Mouse (Mus musculus) frontal cortex, postnatal 14 days (tissue): ENCODE measurements around the gene Ctnnd2.
"Not testable (repeated sequence)": the region's sequence is repeated elsewhere in the genome, so short reads cannot be mapped to it uniquely, and the experiment has no call there.

ENCODE experiments used
- DNase-seq, 2 experiments: peaks; one replicate each; pipeline ENCODE4 v3.0.0; 2022; ENCODE audit warnings: low spot score in 2 of 2

Ctnnd2 gene

DNA sequence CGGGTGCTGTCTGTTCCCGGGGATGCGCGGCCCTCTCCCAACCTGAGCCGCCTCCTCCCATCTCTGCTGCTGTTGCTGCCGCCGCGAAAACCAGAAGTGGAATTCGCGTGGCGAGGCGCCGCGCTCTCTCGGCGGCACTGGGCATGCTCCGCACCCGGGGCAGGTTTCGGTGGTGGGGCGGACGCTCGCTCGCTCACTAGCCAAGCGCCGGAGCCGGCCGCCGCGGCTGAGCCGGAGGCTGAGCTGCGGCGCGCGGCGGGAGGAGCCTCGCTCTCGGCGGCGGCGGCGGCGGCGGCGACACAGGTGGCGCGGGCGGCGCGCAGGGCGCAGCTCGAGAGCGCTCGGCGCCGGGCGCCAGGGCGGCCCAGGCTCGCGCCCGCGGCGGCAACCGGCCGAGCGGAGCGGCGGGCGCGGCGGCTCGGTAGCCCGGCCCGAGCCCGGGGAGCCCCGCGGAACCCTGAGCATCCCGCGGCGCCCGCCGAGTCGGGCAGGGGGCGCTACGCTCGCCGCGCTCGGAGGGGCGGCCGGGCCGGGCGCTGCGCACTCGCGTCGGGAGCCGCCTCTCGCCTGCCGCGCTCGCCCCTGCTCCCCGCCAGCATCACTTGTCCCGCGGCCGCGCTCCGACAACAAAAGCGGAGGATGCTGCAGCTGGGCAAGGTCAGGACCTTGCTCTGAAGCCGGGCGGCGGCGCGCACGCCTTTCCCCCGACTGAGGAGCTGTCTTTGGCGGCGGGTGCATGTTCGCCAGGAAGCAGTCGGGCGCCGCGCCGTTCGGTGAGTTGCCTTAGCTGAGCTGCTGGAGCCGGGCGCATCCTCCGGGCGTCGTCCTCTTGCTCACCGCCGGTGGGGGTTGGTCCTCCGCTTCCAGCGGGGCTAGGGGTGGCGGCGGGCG, at the start of gene Ctnnd2:
TSS of gene Ctnnd2 (plus strand) at position 203 of the 891 bp plus-strand sequence.
- peak; percentile 79 to 81 for DNase-seq

DNA sequence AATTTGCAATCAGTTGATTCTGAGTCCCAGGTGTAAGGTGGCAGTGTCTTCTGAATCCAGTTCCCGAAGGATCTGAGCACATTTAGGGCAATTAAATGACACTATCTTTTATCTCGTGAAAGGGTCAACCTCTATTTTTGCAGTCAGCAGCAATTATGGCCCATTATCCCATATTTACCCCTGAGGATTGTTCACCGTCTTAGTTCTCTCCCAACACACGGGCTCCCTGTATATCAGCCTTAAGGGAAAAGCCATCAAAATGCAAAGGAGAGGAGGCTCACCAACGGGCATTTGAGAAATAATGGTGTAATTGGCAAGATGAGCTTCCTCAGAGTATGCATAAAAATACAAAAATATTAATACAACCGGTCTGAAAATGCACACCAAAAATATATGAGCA, 41.7 kb upstream of the Ctnnd2 start:
- no peak for DNase-seq

DNA sequence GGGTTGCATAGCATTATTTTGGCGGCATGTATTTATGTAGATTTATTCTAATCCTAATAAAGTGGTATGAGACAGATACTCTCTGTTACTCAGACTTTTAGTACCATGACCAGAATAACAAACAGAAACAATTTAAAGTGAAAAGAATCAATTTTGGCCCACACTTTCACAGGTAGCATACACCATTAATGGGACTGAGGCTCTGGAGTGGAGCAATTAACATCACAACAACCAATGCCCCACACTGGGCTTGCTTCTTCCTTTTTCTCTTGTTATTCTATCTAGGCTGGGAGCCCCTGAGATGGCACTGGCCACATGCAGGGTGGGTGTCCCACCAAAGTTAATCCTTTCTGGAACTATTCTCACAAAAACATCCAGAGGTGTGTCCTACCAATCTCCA, 32.8 kb upstream of the Ctnnd2 start:
- DNase-seq, result not testable (repeated sequence)

DNA sequence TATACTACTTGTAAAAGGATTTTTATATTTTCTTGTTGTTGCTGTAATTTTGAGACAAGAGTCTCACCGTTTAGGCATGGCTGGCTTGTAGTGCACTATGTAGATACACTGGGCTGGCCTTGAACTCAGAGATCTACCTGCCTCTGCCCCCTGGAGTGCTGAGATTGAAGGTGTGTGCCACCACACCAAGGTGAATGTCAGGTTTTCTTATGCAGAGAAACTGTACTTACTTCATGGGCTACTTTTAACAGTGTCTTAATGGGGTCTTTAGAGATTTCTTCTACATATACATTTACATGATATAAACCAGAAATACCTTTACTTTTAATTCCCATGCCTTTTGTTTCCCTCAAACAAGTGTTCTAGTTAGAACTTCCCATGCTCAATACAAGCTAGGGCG, 27.0 kb upstream of the Ctnnd2 start:
- DNase-seq, result no peak

DNA sequence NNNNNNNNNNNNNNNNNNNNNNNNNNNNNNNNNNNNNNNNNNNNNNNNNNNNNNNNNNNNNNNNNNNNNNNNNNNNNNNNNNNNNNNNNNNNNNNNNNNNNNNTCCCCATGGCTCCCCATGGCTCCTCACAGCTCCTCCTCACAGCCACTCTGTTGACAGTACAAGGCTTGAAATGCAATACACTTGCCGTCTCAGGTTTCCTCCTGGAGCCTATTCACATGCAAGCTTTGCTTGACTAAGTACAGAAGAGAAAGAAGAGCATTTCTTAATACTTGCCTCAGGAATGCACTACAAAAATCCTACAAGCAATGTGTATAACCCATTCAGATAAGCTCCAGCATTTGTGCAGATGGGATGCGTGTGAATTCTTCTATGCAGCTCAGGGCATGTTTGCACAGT, 20.2 kb upstream of the Ctnnd2 start:
- no peak for DNase-seq

DNA sequence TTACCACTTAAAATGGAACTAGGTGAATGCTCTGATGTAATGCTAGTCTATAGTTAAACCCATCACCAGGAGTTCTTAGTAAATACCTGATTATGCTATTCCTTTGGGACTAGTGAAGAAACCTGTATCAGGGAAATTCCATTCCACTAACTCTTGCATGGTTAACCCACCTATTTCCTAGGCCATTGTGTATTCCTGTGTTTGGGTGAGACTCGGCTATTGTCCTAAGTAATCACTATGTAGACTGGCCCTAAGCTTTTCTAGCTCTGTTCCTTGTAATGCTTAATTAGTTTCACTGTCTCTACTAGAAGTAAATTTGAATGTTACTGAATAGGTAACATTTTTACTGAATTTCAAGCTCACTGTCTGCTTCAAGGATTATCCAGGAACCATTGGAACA, 14.4 kb upstream of the Ctnnd2 start:
- DNase-seq, result no peak

DNA sequence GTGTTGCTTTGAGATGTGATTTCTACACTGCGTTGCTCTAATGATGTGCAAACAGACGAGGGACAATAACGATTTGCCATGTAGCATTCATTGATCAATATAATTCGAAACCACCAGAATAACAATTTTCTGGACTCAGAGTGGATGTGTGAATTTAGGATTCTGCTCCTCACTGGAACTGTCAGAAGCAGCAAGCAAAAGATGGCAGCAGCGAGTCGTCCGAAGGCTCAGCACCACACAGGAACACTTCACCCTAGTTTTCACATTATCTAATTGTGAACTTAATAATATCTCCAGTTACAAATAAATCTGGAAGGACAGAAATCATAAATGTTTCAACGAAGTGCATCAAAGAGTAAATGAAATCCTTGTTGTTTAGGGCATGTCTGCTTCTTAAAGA, 2.4 kb upstream of the Ctnnd2 start:
- no peak for DNase-seq

DNA sequence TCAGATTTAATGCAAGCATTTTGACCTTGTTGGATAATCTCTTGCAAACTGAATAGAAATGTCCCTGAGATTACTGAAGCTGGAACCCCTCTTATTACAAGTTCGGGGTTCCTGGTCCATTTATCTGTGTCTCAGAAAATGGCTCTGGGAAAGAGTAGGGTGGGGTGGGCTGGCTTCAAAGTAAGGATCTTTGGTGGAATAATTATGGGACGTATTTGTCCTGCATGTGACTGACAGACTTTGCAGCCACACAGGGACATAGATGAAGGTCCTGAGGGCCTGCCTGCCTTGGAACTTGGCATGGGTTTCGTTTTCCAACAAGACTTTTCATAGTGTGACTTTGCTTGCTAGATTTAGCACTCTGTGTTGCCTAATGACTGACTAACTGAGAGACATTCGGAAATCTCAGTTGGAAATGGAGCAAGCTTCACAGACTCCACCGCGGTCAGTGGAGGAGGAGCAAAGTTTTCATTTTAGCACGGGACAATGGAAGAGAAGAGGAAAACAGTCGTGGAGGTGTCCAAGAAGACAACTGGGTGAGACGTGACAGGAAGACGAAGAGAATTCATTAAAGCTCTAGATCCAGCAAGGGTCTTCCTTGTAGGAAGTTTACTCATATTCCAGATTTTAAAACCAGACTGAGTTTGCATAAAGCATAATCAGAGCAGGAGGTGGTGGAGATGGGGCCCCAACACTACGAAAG, 749 bp upstream of the Ctnnd2 start:
- DNase-seq, result no peak

DNA sequence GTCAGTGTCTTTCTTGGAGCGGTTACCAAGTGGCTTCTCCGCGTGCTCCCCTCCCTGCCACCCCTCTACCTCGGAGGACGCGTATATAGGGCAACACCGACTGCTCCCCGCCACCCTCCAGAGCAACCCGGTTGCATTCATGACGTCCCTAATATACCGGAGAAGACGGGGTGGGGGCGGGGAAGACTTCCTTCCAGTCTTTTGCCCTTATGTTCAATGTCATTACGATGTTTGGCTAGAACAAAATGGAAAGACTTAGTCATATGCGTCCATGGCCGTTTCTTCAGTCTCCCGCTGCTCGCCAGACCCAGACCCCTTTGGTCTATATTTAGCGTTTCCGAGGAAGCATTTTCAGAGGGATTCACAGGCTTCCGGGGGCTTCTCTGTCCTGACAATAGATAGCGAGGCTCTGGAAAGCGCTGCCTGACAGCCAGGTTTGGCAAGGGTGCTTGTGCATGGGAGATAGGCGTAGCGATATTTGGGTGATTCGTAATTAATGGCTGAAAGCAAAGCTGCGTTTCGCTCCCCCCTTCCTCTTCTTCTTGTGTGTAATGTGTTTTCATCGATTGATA, 1.1 kb downstream of the Ctnnd2 start:
- DNase-seq, result peak in 1 of 2 experiments; percentile 23

DNA sequence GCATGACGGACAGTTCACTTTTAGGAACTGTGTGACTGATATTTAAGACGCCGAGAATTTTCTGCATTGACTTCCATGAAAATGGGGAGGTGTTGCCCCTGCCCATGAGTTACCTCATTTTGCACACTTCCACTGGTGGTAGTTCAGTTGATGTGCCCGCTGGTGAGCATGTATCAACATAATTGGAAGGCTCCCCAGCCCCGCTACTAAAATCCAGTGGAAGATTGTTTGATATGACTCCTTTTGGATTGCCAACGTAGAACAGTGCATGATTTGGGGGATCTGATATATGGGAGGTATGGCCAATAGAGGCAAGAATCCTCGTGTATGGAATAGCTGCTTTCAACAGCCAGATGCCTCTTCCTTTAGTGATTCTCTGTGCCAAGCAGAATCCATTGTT, 1.9 kb downstream of the Ctnnd2 start:
- DNase-seq, result peak in 1 of 2 experiments; percentile 18

DNA sequence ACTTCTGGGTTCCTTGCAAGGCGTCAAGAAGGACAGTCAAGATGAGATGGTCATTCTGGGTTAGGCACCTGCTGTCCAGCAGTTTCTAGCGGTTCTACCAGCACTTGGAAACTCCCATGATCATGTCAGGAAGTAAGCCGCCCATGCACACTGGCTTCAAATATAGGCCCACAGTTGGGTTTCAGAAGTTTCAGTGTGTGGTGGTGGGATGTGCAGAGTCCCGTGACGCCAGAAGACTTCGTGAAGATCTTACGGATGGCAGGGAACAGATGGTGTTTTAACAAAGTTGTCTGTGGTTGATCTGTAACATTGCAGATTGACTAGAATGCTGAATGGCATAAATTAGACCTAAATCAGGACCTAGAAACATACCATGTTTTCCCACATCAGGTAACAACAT, 11.6 kb downstream of the Ctnnd2 start:
- DNase-seq, result no peak

DNA sequence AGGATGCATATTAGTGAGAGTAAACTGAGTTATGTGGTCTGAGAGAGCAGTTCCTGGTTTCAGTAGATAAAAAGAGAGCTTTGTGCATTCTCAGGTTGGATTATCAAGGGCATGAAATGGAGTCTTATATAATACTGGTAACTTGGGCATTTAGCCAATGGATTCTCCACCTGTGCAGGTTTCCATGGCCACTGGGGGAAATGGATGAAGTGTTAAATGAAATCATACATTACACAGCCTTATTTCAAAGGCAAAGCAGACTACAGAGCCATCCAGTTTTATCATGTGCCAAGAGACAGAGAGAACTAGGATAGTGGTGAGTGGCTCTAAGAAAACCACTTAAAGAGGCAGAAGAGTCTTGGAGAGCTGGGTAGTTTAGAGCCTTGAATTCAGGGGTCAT, 18.5 kb downstream of the Ctnnd2 start:
- no peak for DNase-seq

DNA sequence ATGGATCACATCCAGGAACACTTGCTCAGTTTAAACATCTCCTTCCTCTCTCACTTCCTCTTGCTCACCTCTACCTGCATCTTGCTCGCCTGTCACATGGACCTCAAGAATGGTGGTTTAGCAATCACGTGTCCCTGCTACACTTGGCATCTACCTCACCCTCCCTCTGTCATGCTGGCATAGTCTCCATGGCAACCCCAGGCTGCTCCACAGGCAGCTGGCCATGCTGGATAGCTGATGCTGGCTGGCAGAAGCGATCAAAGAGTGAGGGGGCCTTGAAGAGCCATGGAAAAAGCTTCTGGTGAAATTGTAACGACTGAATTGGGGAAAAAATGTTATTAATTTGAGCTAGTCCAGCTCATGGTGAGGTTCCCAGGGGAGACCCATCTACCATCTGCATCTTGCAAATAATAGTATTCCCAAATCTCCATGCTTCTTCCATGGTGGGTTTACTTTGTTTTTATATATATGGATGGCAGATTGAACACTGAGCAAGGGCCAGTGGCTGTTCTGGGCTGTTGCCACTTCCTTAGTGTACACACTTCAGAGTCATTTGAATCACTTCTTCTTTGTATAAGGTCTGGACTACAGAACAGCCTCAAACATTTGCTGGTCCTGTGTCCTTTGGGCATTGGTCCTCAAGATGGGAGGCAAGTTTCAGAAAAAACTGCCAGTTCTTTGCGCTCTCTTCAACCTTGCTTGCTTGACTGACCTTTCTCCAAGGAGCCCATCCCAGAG, 19.7 kb downstream of the Ctnnd2 start:
- DNase-seq, result peak; percentile 25 to 46

DNA sequence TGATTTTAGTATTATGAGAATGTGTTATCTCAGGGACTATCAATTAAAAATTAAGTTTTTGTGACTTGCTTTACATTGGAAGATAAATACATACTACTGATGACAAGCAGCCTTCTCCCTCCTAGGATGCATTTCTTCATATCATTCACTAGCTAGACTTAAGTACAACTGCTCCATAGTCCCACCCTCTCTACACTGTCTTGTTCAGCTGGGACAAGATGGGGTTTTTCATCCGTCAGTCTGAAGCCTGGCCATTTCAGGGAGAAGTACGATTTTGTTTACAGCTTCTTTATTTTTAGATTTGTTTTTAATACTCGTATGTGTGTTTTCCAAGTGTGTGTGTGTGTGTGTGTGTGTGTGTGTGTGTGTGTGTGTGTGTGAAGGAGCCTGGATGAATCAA, 26.0 kb downstream of the Ctnnd2 start:
- DNase-seq, result no peak

DNA sequence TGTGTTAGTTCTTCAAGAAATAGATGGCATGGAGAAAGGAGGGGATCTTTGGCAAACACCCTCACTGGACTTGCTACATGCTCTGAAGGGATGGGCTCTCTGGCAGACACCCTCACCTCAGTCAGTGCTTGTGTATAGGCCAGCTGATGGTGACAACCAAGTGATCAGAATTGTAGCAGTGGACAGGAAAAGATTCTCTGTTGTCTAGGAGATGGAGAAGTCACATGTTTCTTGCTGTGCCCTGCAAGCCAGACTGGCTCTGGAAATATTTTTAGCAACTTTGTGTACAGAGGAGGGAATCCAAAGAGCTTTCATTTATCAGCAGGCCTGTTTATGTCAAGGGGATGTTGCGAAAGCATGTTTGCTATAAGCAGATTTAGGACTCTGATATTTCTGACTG, 27.4 kb downstream of the Ctnnd2 start:
- DNase-seq, result no peak

DNA sequence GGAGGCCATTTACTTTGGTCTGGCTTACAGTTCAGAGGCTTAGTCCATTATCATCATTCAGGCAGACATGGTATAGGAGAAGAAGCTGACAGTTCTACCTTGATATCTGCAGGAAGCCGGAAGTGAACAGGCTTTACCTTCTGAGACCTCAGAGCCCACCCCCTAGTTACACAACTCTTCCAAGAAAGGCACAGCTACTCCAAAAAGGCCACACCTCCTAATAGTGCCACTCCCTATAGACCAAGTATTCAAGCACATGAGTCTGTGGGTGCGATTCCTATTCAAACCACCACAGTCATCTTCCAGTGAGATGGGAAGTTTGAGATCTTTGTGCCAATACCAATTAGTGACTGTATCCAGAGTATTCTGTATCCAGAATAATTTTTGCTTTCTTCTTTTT, 28.8 kb downstream of the Ctnnd2 start:
- DNase-seq, result no peak

DNA sequence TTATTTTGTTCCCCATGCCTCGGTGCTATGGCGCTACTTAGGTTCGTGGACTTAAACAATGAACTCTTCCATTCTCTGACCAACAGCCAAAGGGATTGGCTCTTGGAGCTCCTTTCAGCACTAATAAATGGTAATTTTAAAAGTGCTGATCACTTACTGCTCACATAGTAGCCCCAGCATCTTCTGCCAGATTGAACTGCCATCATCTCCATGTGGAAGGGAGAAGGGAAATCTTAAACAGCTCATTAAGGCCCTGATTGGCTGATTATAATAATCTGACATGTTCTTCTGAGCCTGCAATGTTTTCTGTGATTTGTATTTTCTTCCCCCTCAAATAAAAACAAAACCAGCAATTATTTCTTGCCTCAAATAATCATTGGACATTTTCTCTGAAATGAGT, 29.2 kb downstream of the Ctnnd2 start:
- DNase-seq, result no peak

DNA sequence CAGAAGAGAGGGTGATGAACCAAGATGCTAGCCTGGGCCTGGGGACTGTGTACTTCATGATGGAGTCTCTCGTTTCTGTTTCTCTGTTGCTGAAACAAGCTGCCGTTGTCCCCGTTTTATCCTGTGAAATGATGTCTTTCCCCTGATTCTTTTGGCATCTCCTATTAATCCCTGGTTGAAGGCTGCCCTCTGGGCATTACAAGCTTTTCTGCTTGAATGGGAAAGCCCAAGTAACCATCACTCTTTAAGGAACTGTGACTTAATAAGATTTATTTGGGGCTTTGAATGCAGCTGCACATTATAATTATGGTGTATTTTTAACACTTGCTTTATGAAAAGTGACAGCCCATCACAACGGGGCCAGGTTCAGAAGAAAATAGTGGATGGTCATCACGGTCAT, 40.4 kb downstream of the Ctnnd2 start:
- no peak for DNase-seq

DNA sequence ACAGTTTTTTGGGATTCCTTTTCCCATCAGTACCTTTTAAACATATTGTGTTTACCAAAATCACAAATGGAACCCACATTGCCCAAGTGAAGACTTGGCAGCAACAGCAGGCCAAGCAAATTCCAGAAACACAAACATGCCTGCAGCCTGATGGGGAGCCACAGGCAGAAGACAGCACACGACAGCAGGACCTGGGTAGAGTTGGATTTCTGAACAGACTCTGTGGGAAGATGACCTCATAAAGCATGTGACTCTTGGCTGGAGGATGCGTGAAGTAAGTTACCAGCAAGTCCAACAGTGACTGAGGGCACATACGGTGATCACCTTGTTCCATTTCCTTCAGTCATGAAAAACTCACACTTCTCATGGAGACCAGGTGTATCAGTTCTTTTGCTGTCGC, 43.5 kb downstream of the Ctnnd2 start:
- DNase-seq, result no peak

DNA sequence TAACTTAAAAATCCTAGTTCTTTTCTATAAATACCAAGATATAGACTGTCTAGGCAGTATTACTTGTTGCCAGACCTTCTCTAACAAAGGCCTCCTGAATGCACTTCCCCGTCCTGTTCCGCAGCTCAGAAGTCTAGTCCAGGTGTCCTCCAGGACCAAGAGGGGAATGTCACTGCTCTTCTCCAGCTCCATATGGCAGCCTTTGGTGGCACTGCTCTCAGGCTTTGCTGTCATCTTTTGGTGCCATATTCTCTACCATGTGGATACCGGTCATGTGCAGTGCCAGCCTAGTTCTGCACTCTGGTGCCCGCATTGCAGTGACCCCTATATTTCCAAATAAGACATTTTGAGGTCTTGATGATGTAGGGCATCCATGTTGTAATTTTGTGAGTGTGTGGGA, 56.7 kb downstream of the Ctnnd2 start:
- no peak for DNase-seq

DNA sequence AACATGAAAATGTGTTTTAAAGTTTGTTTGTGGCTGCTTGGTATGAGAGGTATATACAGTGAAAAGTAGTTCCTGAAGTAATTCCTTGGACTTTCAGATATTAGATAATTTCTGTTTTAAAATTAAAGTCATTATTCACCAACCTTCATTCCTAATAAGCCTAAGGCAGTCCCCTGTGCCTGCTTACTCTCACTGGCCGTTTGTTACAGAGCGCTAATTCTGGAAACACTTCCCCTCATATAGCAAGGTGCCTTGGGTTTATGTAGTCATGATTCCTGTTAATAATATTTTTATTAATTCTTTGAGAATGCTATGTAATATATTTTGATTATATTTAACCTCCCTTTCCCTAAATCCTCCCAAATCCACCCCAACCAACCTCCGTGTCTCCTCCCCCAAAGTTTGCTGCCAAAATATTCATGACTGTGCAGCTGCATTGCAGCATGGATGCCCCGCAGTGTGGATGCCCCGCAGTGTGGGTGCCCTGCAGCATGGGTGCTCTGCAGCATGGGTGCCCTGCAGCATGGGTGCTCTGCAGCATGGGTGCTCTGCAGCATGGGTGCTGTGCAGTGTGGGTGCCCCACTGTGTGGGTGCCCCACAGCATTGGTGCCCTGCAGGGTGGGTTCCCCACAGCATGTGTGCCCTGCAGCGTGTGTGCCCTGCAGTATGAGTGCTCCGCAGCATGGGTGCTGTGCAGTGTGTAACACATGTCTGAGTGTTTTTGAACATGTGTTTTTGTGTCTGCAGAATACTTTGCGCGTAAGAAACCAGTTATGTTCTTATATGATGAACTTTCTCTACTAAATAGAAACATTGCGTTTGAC, 63.0 kb downstream of the Ctnnd2 start:
- DNase-seq, result no peak
